Mouse (Mus musculus): ENCODE data around the gene 2410137M14Rik. TPM values are rescaled to one million over a fixed set of nuclear protein-coding genes. Genes with fewer than 3 reads are reported as not detected.
"Not testable (repeated sequence)": the region's sequence is repeated elsewhere in the genome, so short reads cannot be mapped to it uniquely, and the experiment has no call there.

2410137M14Rik gene
- polyA plus RNA-seq, 1 experiment from 2014 or later: not detected

- not testable (repeated sequence) for H3K4me2 ChIP-seq; H3K4me1 ChIP-seq; H3K4me3 ChIP-seq (replicated peaks); H3K27ac ChIP-seq; H3K9ac ChIP-seq; H3K36me3 ChIP-seq; H3K9me3 ChIP-seq (replicated peaks); ATAC-seq (replicated peaks; ENCODE audit: low FRiP score)
- whole genome bisulfite sequencing: 92% methylated on average over 6 of the region's 6 CpGs
- H3K27me3 ChIP-seq: peaks cover 27% of the 10 kb centered on the region
Measured at GRCm38 (mm10) chr17:36990630-36991029, 9.6 kb upstream of the 2410137M14Rik start.

GRCm38 (mm10) chr17:36989437-36989836 is 8.4 kb upstream of the 2410137M14Rik start, which contains the start of gene H2-M5:
TSS of gene H2-M5 (minus strand) at chr17:36989537.
- WGBS: 21% methylated on average over 5 of the region's 5 CpGs
- Histone ChIP-seq H3K4me3 (replicated peaks) (peak within 1 kb of the TSS; percentile 21), H3K4me2 (peak within 1 kb of the TSS; percentile 44), H3K4me1 (peaks cover 4% of the 10 kb centered on the region; the same call in 1 of the 2 replicates), H3K27me3 (peaks cover 27% of the 10 kb centered on the region), H3K9me3 (replicated peaks) (no peaks in the 10 kb centered on the region), H3K36me3 (no peaks in the 10 kb centered on the region), H3K9ac (no peak within 1 kb of the TSS), H3K27ac (no peak within 1 kb of the TSS)
- no peak for ATAC-seq (replicated peaks; ENCODE audit: low FRiP score)

- Histone ChIP-seq H3K4me2 (peak overlapping the region; percentile 44), H3K4me1 (peaks cover 4% of the 10 kb centered on the region; the same call in 1 of the 2 replicates), H3K27ac (no peak overlapping the region), H3K9me3 (replicated peaks) (no peaks in the 10 kb centered on the region), H3K9ac (no peak overlapping the region), H3K36me3 (no peaks in the 10 kb centered on the region), H3K4me3 (replicated peaks) (peak overlapping the region; percentile 21), H3K27me3 (peaks cover 27% of the 10 kb centered on the region)
- 6% methylated on average over 24 of the region's 24 CpGs for WGBS
- ATAC-seq (replicated peaks; ENCODE audit: low FRiP score): 0 out of 2 replicates have a peak, but pooled peaks have one; percentile 33
Measured at GRCm38 (mm10) chr17:36988475-36988874, 7.4 kb upstream of the 2410137M14Rik start.

- peaks cover 8% of the 10 kb centered on the region for H3K27me3 ChIP-seq
- no peak overlapping the region for H3K9ac ChIP-seq
- no peaks in the 10 kb centered on the region for H3K36me3 ChIP-seq
- H3K4me3 ChIP-seq (replicated peaks): no peak overlapping the region
- 33% methylated on average over 5 of the region's 5 CpGs for WGBS
- peaks cover 21% of the 10 kb centered on the region for H3K4me1 ChIP-seq
- no peaks in the 10 kb centered on the region for H3K9me3 ChIP-seq (replicated peaks)
- H3K4me2 ChIP-seq: no peak overlapping the region
- H3K27ac ChIP-seq: no peak overlapping the region
- no peak; the same call in 1 of the 2 replicates for ATAC-seq (replicated peaks; ENCODE audit: low FRiP score)
Measured at GRCm38 (mm10) chr17:36982253-36983155, 1.5 kb upstream of the 2410137M14Rik start.

GRCm38 (mm10) chr17:36981845-36982244 is 808 bp upstream of the 2410137M14Rik start:
- Histone ChIP-seq H3K27ac (no peak overlapping the region), H3K9ac (no peak overlapping the region), H3K27me3 (peaks cover 4% of the 10 kb centered on the region), H3K4me2 (peak overlapping the region; percentile 54), H3K4me3 (replicated peaks) (peak overlapping the region; percentile 22), H3K4me1 (peaks cover 21% of the 10 kb centered on the region), H3K9me3 (replicated peaks) (no peaks in the 10 kb centered on the region), H3K36me3 (no peaks in the 10 kb centered on the region)
- no peak for ATAC-seq (replicated peaks; ENCODE audit: low FRiP score)
- WGBS: 3% methylated on average over 4 of the region's 4 CpGs

GRCm38 (mm10) chr17:36973271-36973787 is 7.7 kb downstream of the 2410137M14Rik start:
- no peaks in the 10 kb centered on the region for H3K9me3 ChIP-seq (replicated peaks)
- H3K36me3 ChIP-seq: no peaks in the 10 kb centered on the region
- H3K27me3 ChIP-seq: no peaks in the 10 kb centered on the region
- 57% methylated on average over 8 of the region's 8 CpGs for WGBS
- H3K4me1 ChIP-seq: no peaks in the 10 kb centered on the region
- H3K27ac ChIP-seq: no peak overlapping the region
- no peak overlapping the region for H3K4me2 ChIP-seq
- no peak for ATAC-seq (replicated peaks; ENCODE audit: low FRiP score)
- no peak overlapping the region for H3K9ac ChIP-seq
- H3K4me3 ChIP-seq (replicated peaks): no peak overlapping the region

GRCm38 (mm10) chr17:36972791-36973190 is 8.2 kb downstream of the 2410137M14Rik start:
- ATAC-seq (replicated peaks; ENCODE audit: low FRiP score): no peak
- no peak overlapping the region for H3K4me2 ChIP-seq
- 81% methylated on average over 3 of the region's 3 CpGs for WGBS
- no peaks in the 10 kb centered on the region for H3K9me3 ChIP-seq (replicated peaks)
- no peaks in the 10 kb centered on the region for H3K27me3 ChIP-seq
- no peak overlapping the region for H3K27ac ChIP-seq
- no peaks in the 10 kb centered on the region for H3K36me3 ChIP-seq
- no peak overlapping the region for H3K4me3 ChIP-seq (replicated peaks)
- no peak overlapping the region for H3K9ac ChIP-seq
- H3K4me1 ChIP-seq: no peaks in the 10 kb centered on the region

- 86% methylated on average over 6 of the region's 6 CpGs for WGBS
- H3K36me3 ChIP-seq: no peaks in the 10 kb centered on the region
- H3K9ac ChIP-seq: no peak overlapping the region
- no peaks in the 10 kb centered on the region for H3K4me1 ChIP-seq
- H3K4me3 ChIP-seq (replicated peaks): no peak overlapping the region
- H3K9me3 ChIP-seq (replicated peaks): no peaks in the 10 kb centered on the region
- ATAC-seq (replicated peaks; ENCODE audit: low FRiP score): no peak
- H3K4me2 ChIP-seq: no peak overlapping the region
- H3K27me3 ChIP-seq: no peaks in the 10 kb centered on the region
- no peak overlapping the region for H3K27ac ChIP-seq
Measured at GRCm38 (mm10) chr17:36971172-36971850, 9.7 kb downstream of the 2410137M14Rik start.

- Histone ChIP-seq H3K27ac (no peak overlapping the region), H3K4me1 (no peaks in the 10 kb centered on the region), H3K36me3 (no peaks in the 10 kb centered on the region), H3K9ac (no peak overlapping the region), H3K9me3 (replicated peaks) (no peaks in the 10 kb centered on the region), H3K4me2 (no peak overlapping the region), H3K4me3 (replicated peaks) (no peak overlapping the region), H3K27me3 (no peaks in the 10 kb centered on the region)
- 86% methylated on average over 14 of the region's 14 CpGs for WGBS
- no peak for ATAC-seq (replicated peaks; ENCODE audit: low FRiP score)
Measured at GRCm38 (mm10) chr17:36970316-36970890, 10.6 kb downstream of the 2410137M14Rik start.

- no peak overlapping the region for H3K4me3 ChIP-seq (replicated peaks)
- H3K27me3 ChIP-seq: no peaks in the 10 kb centered on the region
- ATAC-seq (replicated peaks; ENCODE audit: low FRiP score): no peak
- no peaks in the 10 kb centered on the region for H3K4me1 ChIP-seq
- whole genome bisulfite sequencing: 85% methylated on average over 1 of the region's 1 CpGs
- H3K4me2 ChIP-seq: no peak overlapping the region
- no peaks in the 10 kb centered on the region for H3K9me3 ChIP-seq (replicated peaks)
- H3K9ac ChIP-seq: no peak overlapping the region
- no peaks in the 10 kb centered on the region for H3K36me3 ChIP-seq
- no peak overlapping the region for H3K27ac ChIP-seq
Measured at GRCm38 (mm10) chr17:36966875-36967274, 14.2 kb downstream of the 2410137M14Rik start.

- Histone ChIP-seq H3K27ac (no peak overlapping the region), H3K27me3 (no peaks in the 10 kb centered on the region), H3K9me3 (replicated peaks) (no peaks in the 10 kb centered on the region), H3K4me3 (replicated peaks) (no peak overlapping the region), H3K4me2 (no peak overlapping the region), H3K4me1 (peaks cover 15% of the 10 kb centered on the region), H3K36me3 (peaks cover 6% of the 10 kb centered on the region), H3K9ac (no peak overlapping the region)
- WGBS: 74% methylated on average over 1 of the region's 1 CpGs
- ATAC-seq (replicated peaks; ENCODE audit: low FRiP score): no peak
Measured at GRCm38 (mm10) chr17:36961125-36961524, 19.9 kb downstream of the 2410137M14Rik start.
